Mouse (Mus musculus) lung, postnatal 4 days (tissue): ENCODE measurements around the gene Pgp.
A peak's percentile ranks its signal among the peaks of the same experiment; 100 is the strongest.
"Not testable (repeated sequence)": the region's sequence is repeated elsewhere in the genome, so short reads cannot be mapped to it uniquely, and the experiment has no call there.

Experiments
- DNase-seq, 2 experiments: peaks; one replicate each; pipeline ENCODE4 v3.0.0; 2021

The Pgp gene

GRCm38 (mm10) chr17:24469910-24470602 is at the start of gene Pgp, which contains the start of gene E4f1:
Gene Pgp (plus strand): TSS chr17:24470392.
Gene E4f1 (minus strand): TSS chr17:24470313.
- DNase-seq: peak; percentile 98 to 99

DNA sequence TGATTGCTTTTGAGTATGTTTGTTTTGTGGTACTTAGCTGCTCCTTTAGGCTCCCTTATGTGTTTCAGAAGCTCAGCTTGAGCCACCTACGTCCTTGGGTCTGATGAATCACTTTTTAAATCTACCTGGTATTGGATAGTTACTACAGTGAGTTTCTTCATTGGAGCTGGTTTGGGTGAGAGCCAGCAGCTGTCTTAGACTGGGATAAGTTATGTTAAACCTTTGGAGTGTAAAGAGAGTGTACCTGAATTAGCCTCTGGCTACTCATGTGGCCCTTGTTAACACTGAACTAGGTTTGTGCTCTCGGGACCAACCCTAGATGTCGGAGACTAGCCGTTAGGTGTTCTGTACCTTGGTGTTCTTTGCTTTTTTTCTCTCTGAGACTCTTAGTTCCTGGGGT is 47.1 kb upstream of the Pgp start:
- DNase-seq: no peak

DNA sequence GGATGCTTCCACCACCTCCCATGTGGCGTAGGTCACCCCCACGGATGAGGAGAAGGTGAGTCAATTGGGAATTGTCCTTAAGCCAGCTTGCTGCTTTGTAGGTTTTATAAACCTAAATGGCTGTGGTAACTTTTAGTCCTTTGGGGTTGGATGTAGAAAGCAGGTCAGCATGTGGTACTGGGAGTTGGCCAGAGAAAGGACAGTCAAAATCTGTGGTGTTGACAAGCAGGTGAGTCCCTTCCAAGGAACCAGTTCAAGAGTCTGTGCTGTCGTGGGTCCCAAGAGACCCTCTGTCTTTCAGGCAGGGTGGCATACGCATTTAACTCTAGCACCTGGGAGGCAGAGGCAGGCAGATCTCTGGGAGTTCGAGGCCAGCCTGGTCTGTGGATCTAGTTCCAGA is 45.7 kb upstream of the Pgp start:
- no peak for DNase-seq

DNA sequence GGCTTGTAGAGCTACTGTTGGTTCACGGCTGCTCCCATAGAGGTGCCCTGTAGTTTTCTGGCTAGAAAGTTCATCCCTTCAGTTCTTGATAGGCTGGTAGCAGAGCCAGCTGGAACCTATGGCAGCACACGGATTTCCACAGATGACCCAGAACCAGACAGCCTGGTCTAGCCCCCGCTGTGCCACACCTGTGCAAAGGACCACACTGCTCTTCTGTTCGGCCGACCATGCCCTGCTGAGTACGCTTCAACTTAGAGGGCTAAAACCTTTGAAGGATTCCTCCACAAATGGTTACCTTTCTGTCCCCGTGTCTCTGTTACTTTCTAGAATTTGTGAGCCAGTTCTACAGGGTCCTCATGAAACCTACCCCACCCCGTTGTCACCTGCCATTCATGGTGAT is 44.9 kb upstream of the Pgp start:
- DNase-seq: not testable (repeated sequence)

DNA sequence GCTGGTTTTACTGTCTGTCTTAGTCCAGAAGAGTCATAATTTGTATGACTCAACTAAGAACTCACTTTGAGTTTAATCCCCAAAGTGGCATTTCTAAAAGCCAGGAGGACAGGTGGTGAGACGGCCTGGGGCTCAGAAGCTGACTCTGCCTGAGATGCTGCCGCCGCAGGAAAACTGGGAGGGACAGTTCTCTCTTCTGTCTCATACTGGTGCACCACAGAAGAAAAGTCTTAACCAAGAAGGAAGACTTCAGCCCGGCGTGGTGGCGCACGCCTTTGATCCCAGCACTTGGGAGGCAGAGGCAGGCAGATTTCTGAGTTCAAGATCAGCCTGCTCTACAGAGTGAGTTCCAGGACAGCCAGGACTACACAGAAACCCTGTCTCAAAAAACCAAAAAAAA is 44.3 kb upstream of the Pgp start:
- DNase-seq: no peak

DNA sequence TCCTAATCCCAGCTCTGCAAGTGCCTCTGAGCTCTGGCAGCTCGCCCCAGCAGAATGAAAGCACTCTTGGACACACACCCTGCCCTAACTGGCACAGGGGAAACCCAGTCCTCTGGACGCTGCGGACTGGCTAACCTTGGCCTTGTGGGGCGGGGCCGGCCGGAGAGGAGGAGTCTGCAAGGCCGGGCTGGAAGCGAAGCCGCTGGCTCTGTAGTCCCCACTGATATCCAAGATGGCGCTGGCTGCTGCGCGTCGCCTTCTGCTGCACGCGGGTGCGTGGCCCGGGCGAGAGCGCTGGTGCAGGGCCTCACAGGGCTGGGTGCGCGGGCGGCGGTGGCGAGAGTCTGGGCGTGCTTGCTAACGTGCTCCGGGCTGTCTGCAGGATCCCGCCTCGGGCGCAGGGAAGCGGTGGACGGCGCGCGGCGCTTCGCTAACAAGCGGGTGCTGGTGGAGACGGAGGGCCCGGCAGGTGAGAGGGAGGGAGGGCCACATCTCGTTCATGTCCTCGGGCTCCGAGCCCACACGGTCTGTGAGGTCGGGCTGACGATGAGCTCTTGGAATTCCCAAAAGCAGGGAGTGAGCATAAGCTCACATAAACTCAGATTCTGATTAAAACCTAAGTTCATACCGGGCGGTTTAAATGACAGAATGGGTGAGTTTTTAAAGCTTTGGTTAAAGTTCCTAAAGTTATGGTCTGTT is 43.6 kb upstream of the Pgp start, which contains the start of gene Eci1:
Eci1 (plus strand) TSS at position 171 of the 699 bp plus-strand sequence.
- DNase-seq: peak; percentile 96 to 98

DNA sequence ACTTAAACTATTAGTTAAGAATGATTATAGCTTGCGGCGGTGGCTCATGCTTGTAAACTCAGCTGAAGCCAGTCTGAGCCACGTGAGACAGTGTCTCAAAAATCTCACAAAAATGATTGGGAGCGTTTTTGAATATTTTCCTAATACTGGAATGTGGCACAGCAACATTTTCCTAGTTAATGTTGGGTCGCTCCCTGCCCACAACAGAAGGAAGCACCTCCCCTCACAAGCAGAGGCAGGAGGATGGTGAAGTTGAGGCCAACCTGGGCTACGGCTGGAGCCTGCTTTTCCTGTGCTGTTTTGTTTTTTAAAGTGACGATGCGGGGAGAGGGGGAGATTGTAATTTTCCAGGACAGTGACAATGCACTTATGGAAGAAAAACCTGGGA is 43.0 kb upstream of the Pgp start:
- DNase-seq: no peak

DNA sequence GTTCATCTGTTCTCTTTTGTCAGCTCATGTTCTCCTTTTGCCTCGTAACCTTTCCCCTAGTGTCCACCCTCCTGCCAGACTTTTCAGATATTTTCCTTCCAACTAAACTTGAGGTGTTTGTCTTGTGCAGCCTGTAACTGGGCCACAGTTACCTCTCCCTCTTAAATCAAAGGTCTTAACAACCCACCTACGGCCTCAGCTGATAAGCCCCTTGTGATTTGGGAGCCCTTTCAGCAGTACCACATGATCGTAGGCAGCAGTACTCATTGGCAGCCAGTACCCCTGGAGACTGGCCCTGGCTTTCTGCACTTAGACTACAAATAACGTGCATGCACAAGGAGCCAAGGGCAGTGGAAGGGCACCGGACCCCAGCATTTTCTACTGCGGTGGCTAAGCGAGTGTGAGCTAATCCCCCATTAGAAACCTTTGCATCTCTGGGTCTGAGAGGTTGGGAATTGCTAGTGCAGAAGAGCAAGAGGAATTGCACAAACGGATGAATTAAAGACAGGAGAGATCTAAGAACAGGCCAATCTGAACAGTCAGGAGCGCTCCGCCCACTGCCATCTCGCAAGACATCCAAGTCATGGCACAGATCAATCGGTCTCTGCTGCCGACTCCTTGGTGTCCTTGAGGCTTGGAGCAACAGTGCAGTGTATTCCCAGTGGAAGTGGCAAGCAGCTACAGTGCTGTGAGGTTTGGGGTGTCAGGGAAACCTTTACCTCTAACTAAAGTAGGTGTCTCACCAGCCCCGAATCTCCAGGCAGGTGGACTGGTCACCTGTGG is 40.8 kb upstream of the Pgp start:
- DNase-seq: no peak

- DNase-seq: peak in 1 of 2 experiments; percentile 47
Observed at GRCm38 (mm10) chr17:24437016-24437415, 33.2 kb upstream of the Pgp start.

GRCm38 (mm10) chr17:24440377-24440776 is 29.8 kb upstream of the Pgp start:
- DNase-seq: no peak

GRCm38 (mm10) chr17:24441148-24441547 is 29.0 kb upstream of the Pgp start:
- DNase-seq: no peak

- no peak for DNase-seq
Observed at GRCm38 (mm10) chr17:24442107-24442506, 28.1 kb upstream of the Pgp start.

DNA sequence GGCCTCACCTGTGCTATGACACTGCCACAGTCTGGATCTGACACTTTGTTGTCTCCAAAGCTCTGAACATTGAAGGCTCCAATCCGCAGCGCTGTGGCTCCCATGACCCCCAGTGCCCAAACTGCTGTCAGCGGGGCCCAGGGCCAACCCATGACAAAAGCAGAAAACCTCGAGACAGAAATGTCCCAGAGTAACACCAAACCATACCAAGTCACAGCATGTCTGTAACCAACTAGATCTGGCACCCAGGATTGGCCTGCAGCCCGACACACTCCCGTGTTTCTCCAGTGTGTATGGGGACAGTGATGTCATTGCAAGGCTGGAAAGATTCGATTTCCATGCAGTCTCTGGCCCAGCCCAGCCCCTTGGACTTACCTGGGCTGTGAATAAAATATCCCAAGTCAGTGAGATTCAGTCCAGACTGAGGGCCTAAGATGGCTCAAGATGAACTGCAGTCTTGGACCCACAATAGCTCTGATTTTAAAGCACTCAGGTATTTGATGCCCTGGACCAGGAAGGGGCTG is 27.5 kb upstream of the Pgp start, which contains the start of gene Dnase1l2:
Dnase1l2 (minus strand) TSS at position 474 of the 524 bp plus-strand sequence.
- no peak for DNase-seq

GRCm38 (mm10) chr17:24443409-24443808 is 26.8 kb upstream of the Pgp start:
- no peak for DNase-seq

GRCm38 (mm10) chr17:24446590-24446989 is 23.6 kb upstream of the Pgp start:
- DNase-seq: no peak

DNA sequence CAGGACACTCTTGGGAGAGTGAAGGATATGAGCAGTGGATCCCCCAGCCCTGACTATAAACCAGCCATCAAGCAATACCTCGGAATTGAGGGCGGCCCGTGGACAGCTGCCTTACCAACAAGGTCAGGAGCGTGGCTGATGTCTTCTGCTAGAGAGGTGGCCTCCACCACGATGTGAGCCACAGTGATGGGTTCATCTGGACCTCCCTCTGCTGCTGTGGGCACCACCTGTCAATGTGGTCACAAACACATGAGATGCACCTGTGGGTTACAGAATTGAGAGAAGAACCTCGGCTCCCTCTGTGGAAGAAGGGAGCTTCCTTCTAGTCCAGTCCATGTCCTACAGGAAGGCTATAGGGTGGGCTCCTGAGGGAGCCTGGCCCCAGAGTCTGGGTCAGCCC is 20.7 kb upstream of the Pgp start:
- DNase-seq: no peak

DNA sequence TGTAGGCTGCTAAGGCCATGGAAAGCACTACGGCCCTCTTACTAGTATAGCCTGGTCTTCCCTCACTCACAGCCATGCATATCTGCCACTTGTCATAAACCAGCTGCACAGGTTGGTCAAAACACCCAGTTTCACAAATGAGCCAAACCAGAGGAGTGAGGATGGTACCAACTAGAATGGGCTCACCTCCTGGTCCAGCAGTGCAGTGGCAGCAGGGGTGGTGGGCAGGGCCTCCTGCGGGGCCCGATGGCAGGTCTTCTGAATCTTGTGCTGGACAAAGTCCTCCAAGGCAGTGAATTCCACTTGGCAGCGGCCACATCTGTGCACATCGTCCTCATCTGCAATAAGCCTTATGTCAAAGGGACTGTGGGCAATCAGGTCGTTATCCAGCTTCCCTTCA is 19.0 kb upstream of the Pgp start:
- DNase-seq: no peak

DNA sequence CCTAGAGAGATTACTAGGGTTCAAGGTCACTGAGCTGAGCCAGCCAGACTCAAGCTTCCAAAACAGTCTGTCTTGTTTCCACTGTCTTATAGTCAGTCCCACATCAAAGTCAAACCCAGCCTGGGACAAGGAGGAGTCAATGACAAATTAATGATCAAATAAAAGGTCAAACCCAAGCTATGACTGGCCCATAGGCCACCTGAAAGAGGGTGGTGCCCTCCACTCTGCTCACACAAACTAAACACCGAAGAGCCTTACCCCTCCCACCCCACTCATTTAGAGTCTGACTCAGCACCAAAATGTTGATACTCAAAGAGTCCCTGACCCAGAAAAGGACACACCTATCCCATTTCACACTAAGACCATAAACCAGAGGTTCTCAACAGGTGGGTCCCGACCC is 16.8 kb upstream of the Pgp start:
- no peak for DNase-seq

- no peak for DNase-seq
Observed at GRCm38 (mm10) chr17:24454218-24454755, 15.9 kb upstream of the Pgp start.

- peak; percentile 100 for DNase-seq
Observed at GRCm38 (mm10) chr17:24454756-24455522, 15.3 kb upstream of the Pgp start.

- not testable (repeated sequence) for DNase-seq
Observed at GRCm38 (mm10) chr17:24455523-24456206, 14.5 kb upstream of the Pgp start.

DNA sequence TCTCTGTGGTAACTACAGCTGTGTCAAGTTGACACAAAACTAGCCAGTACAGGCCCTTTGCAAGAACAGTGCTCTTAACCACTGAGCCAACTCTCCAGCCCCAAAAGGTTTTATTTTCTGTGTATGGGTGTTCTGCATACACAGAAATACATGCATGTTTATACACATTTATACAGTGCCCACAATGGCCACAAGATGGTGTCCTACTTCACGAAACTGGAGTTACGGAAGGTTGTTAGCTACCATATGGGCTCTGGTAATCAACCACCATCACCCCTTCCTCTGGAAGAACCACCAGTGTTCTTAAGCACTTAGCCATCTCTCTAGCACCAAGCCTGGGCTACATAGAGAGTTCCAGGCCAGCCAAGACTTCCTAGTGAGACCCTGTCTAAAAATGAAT is 8.6 kb upstream of the Pgp start:
- no peak for DNase-seq
